Mouse (Mus musculus): ENCODE measurements around the gene Pithd1.
"Not testable (repeated sequence)": the region's sequence is repeated elsewhere in the genome, so short reads cannot be mapped to it uniquely, and the experiment has no call there.

Pithd1 gene

DNA sequence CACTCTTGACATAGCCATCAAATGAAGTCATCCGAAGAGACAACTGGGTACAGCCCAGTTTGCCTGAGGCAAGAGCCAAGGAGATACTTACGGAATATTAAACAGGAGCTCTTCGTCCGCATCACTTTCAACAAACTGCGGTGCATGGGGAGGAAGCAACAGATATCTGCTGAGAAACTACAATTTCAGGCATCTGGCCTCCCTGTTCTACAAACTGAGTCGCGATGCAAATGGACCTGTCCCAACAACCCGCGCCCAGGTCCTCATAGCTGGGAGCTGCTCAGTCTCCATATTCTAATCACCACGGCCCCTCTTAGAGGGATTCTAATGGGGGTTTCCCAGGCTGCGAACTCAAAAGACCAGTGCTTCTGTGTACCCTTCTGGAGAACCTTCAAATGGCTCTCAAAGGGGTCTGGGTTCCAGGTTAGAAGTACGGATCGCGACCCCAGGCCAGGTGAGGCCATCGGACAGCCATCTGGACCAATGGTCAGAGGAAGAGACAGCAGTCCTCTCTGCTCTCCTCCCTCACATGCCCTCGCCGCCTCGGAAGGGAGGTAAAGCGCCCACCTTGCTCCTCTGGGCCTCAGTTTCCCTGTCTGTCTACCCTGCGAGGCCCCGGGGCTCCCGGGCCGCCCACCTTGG is 642 bp downstream of the Pithd1 start:
- DNase-seq (ENCODE audit: low read depth), result peak; percentile 47

DNA sequence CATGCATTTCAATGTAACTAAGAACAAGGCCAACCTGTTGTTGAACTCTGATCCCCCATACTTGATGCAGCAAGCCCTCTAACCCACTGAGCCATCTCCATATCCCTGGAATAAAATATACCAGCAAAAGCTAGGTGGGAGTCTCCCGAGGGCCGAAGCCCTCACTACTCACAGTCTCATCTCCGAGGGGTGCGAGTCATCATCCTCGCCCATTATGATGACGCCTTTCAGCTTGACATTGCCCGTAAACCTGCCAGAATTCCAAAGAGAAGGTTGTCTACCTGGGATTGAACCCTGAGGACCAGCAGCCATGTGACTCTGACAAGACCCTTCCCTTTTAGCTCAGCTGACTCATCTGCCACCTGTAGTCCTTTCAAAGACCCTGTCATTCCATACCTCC is 1.3 kb downstream of the Pithd1 start:
- no peak for DNase-seq (ENCODE audit: low read depth)

DNA sequence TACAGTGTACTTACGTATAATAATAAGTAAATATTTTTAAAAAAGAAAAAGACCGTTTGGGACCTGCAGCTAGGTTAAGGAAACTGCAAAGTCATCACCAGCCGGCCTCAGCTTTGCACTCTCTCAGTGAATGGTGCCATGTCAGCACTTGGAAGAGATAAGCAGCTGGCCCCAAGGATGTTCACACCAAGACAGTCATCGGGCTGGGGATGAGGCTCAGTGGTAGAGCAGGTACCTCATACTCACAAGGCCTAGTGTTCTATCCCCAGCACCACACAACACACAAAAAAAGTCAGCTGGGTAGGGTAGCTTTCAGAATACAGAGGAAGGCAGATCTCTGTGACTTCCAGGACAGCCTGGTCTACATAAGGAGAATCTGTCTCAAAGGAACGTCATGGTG is 1.9 kb downstream of the Pithd1 start:
- DNase-seq (ENCODE audit: low read depth), result no peak

DNA sequence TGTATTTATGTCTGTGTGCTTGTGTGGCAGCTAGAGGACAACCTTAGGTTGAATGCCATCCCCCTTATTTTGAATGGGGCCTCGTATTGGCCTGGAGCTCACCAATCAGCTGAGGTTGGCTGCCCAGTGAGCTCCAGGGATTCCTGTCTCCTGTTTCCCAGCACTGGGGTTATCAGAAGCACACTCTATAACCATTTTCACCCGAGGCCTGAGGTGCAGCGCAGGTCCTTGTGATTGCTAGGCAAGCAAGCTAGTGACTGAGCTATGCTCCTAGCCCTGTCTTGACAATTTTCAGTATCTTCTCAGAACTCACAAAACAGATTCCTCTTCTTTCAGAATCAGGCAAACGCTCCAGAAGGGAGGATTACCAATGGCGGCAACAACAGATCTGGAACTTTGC is 2.5 kb downstream of the Pithd1 start:
- DNase-seq (ENCODE audit: low read depth), result no peak

DNA sequence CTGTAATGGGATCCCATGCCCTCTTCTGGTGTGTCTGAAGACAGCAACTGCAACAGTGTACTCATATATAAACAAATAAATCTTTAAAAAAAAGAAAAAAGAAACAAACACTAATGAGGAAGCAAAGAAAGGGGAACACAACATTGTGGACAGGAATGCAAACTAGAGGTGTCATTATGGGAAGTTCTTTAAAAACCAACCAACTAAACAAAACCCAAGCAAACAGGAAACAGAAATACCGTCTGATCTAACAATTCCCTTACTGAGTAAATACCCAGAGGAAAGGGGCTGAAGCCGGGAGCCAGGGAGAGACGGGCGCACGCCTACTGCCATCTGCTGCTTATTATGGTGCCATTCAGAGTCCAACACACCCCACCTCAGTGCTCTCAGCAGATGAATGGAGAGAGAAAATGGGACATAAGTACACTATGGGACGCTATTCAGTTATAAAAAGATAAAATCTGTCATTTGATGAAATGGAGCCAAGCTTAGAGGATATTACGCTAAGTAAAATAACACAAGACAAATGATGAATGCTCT is 5.5 kb downstream of the Pithd1 start:
- no peak for DNase-seq (ENCODE audit: low read depth)

DNA sequence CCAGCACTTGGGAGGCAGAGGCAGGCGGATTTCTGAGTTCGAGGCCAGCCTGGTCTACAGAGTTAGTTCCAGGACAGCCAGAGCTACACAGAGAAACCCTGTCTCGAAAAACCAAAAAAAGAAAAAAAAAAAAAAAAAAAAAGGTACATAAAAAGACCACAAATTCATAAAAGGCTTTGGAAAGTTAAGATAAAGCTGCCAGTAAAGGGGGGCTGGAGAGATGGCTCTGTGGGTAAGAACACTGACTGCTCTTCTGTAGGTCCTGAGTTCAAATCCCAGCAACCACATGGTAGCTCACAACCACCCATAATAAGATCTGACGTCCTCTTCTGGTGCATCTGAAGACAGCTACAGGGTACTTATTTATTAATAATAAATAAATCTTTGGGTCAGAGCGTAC is 6.8 kb downstream of the Pithd1 start:
- not testable (repeated sequence) for DNase-seq (ENCODE audit: low read depth)

DNA sequence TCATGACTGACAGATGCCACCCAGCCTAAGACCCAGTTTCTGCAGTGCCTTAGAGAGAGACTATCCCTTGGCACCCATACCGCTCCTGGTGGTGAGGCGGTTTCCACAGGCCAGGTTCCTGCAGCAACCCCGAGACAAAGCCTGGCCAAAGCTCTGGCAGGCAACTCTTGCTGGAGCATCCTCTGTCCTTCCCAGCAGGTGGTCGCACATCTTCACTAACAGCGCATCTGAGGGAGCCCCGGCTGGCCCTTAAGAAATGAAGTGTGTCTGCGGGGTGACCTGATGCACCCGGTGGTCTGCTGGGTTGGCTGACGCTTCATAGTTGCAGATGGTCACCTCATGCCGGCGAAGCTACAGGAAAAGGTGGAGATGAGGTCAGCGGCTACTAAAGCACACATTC is 10.9 kb downstream of the Pithd1 start:
- DNase-seq (ENCODE audit: low read depth), result no peak

DNA sequence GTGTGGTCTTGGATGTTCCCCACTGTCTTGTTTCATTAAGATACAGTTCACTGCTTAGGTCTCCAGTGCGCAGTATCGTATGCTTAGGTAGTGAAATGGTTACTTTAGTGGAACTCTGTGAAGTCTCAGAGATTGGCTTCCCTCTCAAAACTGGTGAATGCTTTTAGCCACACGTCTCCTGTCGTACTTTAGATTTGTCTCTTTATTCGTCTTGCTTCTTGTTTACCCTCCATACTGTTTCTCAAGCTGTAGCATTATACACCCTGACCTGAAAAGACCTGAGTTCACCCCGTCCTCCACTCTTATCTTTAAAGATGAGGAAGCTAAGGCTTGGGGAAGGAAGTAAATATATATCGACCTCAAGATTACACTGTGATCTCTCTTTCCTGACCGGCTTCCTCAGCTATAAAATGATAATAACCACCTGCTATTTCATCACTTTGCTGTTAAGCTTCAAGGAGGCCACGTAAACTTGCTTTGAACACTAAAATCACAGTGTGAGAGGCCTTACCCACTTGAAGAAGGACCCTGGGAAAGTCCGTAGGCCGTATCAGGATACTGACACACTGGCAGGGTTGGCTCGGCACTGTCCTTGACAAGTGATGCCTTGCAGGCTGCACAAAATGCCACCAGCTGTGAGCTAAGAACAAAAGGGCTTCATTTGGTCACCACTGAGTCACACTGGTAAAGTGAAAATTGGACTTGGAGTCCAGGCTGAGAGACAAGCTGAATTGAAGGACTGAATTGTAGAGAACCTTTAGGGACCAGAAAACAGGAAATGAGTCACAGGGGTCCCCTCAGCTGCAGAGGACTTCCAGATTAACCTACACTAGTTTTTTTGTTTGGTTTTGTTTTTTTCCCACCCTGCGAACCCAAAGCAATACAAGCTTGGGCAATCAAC is 13.9 kb downstream of the Pithd1 start:
- peak; percentile 60 for DNase-seq (ENCODE audit: low read depth)

DNA sequence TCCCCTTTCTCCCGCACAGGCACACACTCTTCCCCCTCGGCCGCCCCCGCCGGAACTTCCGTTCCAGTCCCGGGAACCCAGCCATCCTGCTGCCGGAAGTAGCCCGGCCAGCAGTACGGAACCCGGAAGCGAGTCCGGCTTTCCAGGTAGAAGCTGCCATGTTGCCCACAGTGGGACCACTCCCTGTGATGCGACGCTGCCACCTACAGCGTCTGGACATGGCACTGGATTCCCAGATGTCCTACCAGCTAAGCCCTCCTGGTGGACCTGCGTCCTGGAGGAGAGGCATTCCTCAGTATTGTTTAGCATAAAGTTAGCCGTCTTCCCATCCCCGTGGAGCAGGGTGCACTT is 14.5 kb downstream of the Pithd1 start, which contains the start of gene Lypla2:
Lypla2 (minus strand) TSS at position 71 of the 351 bp plus-strand sequence.
- DNase-seq (ENCODE audit: low read depth), result peak; percentile 85

DNA sequence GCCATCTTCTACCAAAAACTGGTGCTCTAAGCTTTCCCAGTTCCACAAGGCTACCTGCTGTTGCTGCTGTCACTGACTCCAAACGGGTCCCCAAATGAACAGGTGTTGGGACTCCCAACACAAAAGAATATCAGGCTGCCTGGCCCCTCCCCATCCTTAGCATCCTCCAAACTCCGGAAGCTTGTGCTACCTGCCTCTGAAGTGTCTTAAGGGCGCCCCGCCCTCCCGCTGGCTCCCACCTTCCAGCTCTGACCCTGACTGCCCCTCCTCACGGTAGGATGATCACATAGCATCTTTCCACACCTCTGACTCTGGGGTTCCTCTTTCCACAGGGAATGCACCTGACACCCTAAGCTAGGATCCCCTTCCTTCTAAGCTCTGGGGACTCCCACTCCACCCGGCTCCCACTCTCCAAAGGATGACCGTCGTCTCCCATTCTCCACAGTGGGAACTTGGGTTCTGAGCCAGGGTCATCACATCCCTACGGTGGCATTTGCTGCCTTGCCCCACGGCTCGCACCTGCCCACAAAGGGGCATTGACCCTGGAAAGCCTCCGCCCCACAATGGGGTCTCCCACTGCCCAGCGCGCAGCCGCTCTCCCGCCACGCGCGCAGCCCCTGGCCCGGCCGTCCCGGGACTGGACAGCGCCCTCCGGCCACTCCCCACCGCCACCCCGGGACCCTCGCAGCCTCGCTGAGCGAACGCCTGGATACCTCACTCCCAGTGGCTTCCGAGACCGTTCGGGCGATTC is 15.1 kb downstream of the Pithd1 start:
- peak; percentile 68 for DNase-seq (ENCODE audit: low read depth)

DNA sequence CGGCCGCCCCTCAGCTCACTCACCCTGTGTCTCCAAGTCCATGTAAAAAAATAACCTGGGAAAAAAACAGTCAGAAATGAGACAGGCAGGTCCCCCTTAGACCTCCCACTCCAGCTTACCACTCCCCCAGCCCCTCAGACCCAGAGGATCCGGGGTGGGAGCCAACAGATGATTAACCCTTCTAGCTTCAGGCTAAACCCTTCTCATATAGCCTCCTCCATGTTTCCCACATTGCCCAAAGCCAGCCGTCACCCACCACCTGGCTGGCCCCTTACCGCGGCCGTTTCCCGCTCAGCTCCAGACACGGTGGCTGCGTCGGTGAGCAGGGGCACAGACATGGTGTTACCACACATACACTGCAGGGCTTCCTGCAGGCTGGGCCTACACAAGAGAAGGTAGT is 16.5 kb downstream of the Pithd1 start:
- DNase-seq (ENCODE audit: low read depth), result no peak

DNA sequence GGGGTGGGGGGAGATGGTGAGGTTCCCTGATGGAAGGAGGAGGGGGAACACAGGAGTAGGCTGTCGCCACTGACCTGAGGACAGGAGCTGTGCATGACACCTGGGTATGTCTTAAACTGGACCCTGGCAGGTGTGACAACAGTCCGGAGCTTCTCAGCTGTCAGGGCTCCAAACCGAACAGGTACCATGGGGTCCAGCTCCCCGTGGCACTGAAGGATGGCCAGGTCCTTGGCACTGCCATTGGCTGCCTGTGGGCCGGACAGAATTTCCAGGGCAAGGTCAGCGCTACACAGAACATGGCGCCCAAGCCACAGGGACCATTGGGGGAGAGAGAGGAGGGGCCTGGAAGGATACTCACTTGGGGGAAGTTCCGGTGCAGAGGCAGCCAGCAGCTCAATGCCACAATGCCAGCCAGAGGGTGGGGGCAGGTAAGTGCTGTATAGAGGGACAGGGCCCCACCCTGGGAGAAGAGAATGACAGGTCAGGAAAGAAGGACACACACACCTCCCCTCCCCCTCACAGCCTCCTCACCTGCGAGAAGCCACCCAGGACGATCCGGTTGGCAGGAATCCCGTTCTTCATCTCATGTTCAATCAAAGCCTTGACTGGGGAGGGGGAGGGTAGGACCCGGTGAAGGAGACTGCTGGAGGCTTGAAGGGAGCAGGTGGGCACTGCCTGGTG is 17.9 kb downstream of the Pithd1 start:
- no peak for DNase-seq (ENCODE audit: low read depth)

DNA sequence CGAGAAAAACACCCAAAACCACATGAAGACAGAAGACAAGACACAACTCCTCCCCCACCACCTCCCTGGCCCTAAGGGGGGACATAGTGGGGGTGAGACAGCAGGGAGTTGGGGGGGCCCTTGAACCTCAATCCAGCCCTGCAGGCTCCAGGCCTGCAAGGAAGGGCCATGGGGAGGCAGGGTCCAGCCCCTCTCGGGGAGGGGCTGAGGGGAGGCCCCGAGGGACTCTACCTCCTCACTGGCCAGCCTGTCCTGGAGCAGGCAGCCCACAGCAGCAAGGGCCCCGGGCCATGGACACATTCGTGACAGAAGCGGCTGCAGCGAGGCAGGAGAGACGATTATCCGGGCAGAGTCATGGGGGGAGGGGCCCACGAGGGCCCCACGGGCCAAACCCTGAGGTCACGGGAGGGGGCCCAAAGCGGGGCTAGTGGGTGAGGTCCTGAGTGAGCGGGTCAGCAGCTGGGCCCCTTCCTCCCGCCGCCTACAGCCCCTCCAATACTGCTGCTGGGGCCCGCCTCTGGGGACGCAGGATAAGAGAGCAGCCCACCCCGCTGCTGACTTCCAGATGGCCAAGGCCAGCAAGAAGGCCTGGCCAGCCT is 18.7 kb downstream of the Pithd1 start:
- no peak for DNase-seq (ENCODE audit: low read depth)

DNA sequence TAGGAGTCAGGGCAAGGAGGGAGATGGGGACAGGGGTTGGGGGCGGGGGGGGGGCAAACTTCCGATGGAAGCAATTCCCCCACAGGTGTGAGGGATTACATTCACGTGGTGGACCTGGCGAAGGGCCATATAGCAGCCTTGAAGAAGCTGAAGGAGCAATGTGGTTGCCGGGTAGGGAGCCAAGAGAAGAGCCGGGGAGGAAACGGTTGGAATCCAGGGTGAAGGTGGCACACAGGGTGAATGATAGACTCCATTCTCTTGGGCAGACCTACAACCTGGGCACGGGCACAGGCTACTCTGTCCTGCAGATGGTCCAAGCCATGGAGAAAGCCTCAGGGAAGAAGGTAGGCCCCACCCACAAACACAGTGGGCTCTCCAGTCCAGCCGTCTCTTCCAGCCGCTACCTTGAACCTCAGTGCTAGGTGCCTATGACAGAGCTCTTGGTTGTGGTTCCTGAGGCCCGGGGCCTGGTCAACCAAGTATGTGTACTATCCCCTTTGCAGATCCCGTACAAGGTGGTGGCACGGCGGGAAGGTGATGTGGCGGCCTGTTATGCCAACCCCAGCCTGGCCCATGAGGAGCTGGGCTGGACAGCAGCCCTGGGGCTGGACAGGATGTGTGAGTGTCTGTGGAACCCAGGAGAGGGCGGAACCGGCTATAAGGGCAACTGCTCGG is 19.8 kb downstream of the Pithd1 start:
- DNase-seq (ENCODE audit: low read depth), result no peak

DNA sequence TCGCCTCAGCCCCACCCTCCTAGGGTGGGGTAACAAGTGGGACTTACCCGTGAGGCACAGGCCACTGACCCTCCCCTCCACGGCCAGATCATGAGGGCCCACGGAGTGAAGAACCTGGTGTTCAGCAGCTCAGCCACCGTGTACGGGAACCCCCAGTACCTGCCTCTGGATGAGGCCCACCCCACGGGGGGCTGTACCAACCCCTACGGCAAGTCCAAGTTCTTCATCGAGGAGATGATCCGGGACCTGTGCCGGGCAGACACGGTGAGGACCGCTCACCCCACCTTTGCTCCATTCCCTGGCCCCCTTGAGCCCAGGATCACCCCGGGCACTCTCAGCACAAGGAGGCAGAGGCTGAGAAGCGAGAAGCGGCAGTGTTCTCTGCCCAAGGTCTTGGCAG is 20.8 kb downstream of the Pithd1 start:
- DNase-seq (ENCODE audit: low read depth), result no peak

DNA sequence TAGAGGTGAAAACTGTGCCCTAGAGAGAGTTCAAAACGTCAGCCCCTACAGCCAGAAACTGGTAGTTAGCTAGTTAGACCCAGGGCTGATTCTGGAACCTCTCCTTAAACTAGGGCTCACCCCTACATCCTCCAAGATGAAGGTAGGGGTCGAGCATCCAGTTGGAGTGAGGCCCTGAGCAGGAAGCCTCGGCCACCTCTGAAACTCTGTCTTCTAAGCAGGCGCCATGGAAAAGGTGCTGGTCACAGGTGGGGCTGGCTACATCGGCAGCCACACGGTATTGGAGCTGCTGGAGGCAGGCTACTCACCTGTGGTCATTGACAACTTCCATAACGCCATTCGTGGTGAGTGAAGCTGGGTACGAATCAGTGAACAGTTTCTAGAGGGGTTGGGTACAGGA is 22.0 kb downstream of the Pithd1 start:
- DNase-seq (ENCODE audit: low read depth), result no peak

DNA sequence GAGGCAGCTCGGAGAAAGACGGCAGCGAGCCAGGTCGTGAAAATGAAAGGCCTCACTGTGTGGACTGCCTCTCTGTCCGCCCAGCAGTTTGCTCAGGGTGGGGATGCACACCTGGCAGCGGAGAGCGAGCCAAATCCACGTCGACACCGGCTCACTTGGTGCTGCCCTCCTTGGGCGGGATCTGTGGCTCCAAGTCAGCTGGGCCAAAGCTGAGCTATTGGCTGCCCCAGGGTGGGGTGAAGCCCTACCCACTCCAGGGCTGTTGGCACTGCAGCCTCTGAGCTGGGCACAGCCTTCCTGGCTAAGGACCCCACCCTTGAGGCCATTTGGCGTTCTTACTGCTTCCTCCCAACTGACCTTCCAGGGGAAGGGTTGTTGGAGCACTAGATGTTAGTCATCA is 22.6 kb downstream of the Pithd1 start:
- peak; percentile 65 for DNase-seq (ENCODE audit: low read depth)

DNA sequence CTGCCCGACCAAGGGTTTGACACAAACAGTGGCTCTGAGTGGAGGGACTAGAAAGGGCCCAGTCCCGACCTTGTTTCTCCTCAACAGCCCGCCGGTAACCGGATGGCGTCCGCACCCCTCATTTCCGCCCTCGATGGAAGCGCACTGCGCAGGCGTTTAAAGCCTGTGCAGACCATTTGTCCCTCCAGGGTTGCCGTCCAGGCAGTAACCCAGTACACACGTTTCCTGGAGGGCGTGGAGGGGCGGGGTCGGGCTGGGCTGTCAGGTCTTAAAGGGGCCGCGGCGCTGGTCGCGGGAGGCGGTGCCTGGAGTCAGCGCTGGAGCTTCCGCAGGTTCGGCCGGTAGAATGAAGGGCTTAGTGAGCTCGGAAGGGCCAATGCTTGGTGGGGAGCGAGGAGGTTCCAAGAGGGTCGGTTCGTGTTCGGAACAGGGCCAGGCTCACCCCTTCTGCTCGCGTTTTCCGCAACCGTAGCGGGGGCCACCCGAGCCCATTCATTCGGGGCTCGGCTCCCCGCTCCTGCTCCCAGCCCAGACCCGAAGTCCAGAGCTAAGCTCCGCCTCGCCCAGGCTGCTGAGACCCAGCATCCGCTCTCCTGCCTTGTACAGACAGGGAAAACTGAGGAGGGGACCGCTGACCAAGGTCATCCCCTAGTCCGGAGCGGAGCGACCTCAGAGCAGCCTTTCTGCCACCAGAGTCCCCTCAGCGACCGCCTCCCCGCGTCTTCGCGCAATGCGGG is 23.4 kb downstream of the Pithd1 start, which contains the start of gene Gale:
Gale (plus strand) TSS at position 271 of the 737 bp plus-strand sequence.
- DNase-seq (ENCODE audit: low read depth), result peak; percentile 98

DNA sequence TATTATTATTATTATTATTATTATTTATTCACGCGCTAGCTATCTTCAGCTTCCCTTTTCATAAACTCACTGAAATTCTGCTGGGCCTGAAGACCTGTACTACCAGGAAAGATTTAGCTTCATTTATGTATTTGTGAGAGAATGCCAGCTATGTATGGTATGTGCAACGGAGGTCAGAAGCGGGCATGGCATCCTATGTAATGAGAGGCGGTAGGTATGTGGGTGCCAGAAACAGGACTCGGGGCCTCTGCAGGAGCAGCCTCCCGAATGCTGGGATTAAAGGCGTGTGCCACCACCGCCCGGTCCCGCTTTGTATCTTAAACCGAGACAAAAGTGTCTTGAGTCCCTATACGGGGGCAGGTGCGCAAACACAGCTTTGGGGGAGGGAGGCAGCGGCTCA is 24.1 kb downstream of the Pithd1 start:
- no peak for DNase-seq (ENCODE audit: low read depth)

DNA sequence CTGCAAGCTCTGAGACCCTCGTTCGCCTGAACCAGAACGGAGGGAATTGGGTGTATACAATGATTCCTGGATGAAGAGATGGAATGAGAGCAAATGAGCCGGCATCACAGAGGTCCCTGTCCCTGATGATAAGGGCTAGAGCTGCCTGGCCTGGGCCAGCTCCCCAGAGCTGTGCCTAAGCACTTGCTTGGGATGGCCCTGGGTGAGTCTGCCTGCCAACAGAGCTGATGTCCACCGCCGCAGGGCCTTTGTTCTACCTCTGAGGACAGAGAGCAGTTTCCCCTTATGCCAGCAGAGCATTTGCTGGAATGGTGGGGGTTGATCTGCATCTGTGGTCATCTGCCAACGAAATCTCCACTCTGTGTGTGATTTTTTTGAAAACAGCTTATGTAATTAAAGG is 24.9 kb downstream of the Pithd1 start:
- no peak for DNase-seq (ENCODE audit: low read depth)

All from induced T-regulatory cell, adult 2 months (primary cell).